8 mouse cellular contexts compared by ENCODE assay signal in the genomic region with DNA sequence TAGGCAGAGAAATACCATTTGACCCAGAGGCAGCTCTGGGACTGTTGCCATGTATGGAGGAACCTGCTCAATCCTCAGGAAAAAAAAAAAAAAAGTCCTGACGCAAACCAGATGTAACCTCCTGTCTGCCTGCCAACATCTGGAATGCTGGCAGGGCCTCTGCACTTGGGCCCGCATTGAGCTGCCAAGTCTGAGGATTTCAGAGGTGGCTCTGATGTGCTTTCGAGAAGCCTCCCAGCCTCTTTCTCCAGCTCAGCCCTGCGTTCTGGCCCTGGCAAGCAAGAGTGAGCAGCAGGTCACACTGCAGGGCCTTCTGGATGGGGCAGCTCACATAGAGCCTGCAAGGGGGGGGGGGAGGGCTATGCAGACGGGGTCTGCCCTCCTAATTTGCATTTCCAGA. TPM values are rescaled to one million over a fixed set of nuclear protein-coding genes. Genes with fewer than 3 reads are reported as not detected.
A peak's percentile ranks its signal among the peaks of the same experiment; 100 is the strongest.
DNase-seq lines count a peak whose midpoint lies in the region; ATAC-seq and TF ChIP-seq lines count a peak whose summit lies in the region.

No protein-coding gene starts in this region.

- DNase-seq in cerebellum, postnatal 10 days, result peak; percentile 83 to 89
- no peak for DNase-seq in cerebellum, adult 11-12 months
- peak; percentile 87 for DNase-seq in embryonic facial prominence, embryonic 11.5 days (ENCODE audit: low spot score)
- DNase-seq in heart, postnatal 0 days (ENCODE audit: low spot score), result peak; percentile 92
- DNase-seq in kidney, postnatal 25 days, result peak; percentile 82 to 89
- DNase-seq in ovary, postnatal 36 days (ENCODE audit: low spot score), result peak; percentile 61

- H3K9me3 ChIP-seq in embryonic facial prominence, embryonic 11.5 days (replicated peaks; ENCODE audit: control insufficient read depth, low read length), result no peaks in the 10 kb centered on the region
- H3K9me3 ChIP-seq in heart, postnatal 0 days (replicated peaks; ENCODE audit: control insufficient read depth, low read length), result no peaks in the 10 kb centered on the region
- H3K9me3 ChIP-seq in forebrain, embryonic 13.5 days (replicated peaks), result no peaks in the 10 kb centered on the region

- peak; percentile 91 for TF ChIP-seq EP300 in heart, postnatal 0 days (IDR thresholded peaks at IDR 0.05; ENCODE audit: low read depth)

- WGBS in embryonic facial prominence, embryonic 11.5 days, result 23% methylated on average over 5 of the region's 5 CpGs
- WGBS in heart, postnatal 0 days, result 7% methylated on average over 5 of the region's 5 CpGs
- WGBS in forebrain, embryonic 13.5 days, result 63% methylated on average over 5 of the region's 5 CpGs

- H3K27ac ChIP-seq in embryonic facial prominence, embryonic 11.5 days (replicated peaks; ENCODE audit: low read depth, low read length), result peak overlapping the region; percentile 79
- H3K27ac ChIP-seq in heart, postnatal 0 days (ENCODE audit: low read depth), result peak overlapping the region; percentile 87
- no peak overlapping the region; the same call in 1 of the 2 replicates for H3K27ac ChIP-seq in forebrain, embryonic 13.5 days

- peaks cover 37% of the 10 kb centered on the region for H3K36me3 ChIP-seq in embryonic facial prominence, embryonic 11.5 days (replicated peaks; ENCODE audit: control insufficient read depth, insufficient read depth, low read depth, low read length)
- peaks cover 28% of the 10 kb centered on the region for H3K36me3 ChIP-seq in heart, postnatal 0 days (replicated peaks; ENCODE audit: control insufficient read depth, insufficient read depth, low read length)
- H3K36me3 ChIP-seq in forebrain, embryonic 13.5 days (ENCODE audit: poor library complexity, severe bottlenecking), result peaks cover 39% of the 10 kb centered on the region

- H3K9ac ChIP-seq in embryonic facial prominence, embryonic 11.5 days (replicated peaks; ENCODE audit: low read length), result peak overlapping the region; percentile 25; the same call in 1 of the 2 replicates
- H3K9ac ChIP-seq in heart, postnatal 0 days (replicated peaks; ENCODE audit: low read depth, low read length), result peak overlapping the region; percentile 29; the same call in 1 of the 2 replicates
- H3K9ac ChIP-seq in forebrain, embryonic 13.5 days, result no peak overlapping the region

- no peak for ATAC-seq in embryonic facial prominence, embryonic 11.5 days (replicated peaks; ENCODE audit: insufficient number of reproducible peaks, low FRiP score, low TSS enrichment, low read depth)
- peak; percentile 92 for ATAC-seq in heart, postnatal 0 days (ENCODE audit: insufficient read depth, low read depth)
- no peak for ATAC-seq in erythroid progenitor cell, adult 5-6 weeks (replicated peaks; ENCODE audit: low FRiP score, poor library complexity, severe bottlenecking)
- no peak for ATAC-seq in forebrain, embryonic 13.5 days

- no peaks in the 10 kb centered on the region for H3K27me3 ChIP-seq in embryonic facial prominence, embryonic 11.5 days (ENCODE audit: control insufficient read depth, insufficient read depth, low read length)
- no peaks in the 10 kb centered on the region for H3K27me3 ChIP-seq in heart, postnatal 0 days (ENCODE audit: control insufficient read depth, insufficient read depth, low read length)
- no peaks in the 10 kb centered on the region for H3K27me3 ChIP-seq in forebrain, embryonic 13.5 days

- H3K4me3 ChIP-seq in embryonic facial prominence, embryonic 11.5 days (ENCODE audit: low read depth, low read length), result peak overlapping the region; percentile 3; the same call in 1 of the 2 replicates
- H3K4me3 ChIP-seq in heart, postnatal 0 days (ENCODE audit: low read depth, low read length), result no peak overlapping the region
- H3K4me3 ChIP-seq in forebrain, embryonic 13.5 days, result no peak overlapping the region

- H3K4me2 ChIP-seq in embryonic facial prominence, embryonic 11.5 days (ENCODE audit: low read depth, low read length), result peak overlapping the region; percentile 24; the same call in 1 of the 2 replicates
- H3K4me2 ChIP-seq in heart, postnatal 0 days (ENCODE audit: low read depth, low read length), result no peak overlapping the region
- H3K4me2 ChIP-seq in forebrain, embryonic 13.5 days, result no peak overlapping the region

- no peak for TF ChIP-seq CTCF in heart, postnatal 0 days (IDR thresholded peaks at IDR 0.05; ENCODE audit: low read depth)

- peaks cover 8% of the 10 kb centered on the region for H3K4me1 ChIP-seq in embryonic facial prominence, embryonic 11.5 days (ENCODE audit: control insufficient read depth, insufficient read depth, low read length)
- H3K4me1 ChIP-seq in heart, postnatal 0 days (ENCODE audit: control insufficient read depth, insufficient read depth), result peaks cover 39% of the 10 kb centered on the region
- H3K4me1 ChIP-seq in forebrain, embryonic 13.5 days, result peaks cover 20% of the 10 kb centered on the region

RNA-seq across cellular contexts. Expression of a gene that starts 6.1 kb away (rescaled TPM):
- 477 and 548 TPM in 2 replicates for polyA plus RNA-seq in embryonic facial prominence, embryonic 11.5 days (2014; fragmentation: Nextera tagmentation; extraction: Ambion mirVana)
- 221 and 277 TPM in 2 replicates for total RNA-seq in heart, postnatal 0 days (2014; rRNA removed; ENCODE audit: low replicate concordance)
- polyA plus RNA-seq in heart, postnatal 0 days (2015; fragmentation: Nextera tagmentation; extraction: Ambion mirVana), result 186 and 201 TPM in 2 replicates
- total RNA-seq in erythroid progenitor cell, adult 5-6 weeks (2015; ENCODE audit: low replicate concordance), result 12.2 and 25.2 TPM in 2 replicates
- total RNA-seq in erythroid progenitor cell, adult 5-6 weeks (2017; ENCODE audit: low replicate concordance), result 5.8 and 8.1 TPM in 2 replicates
- polyA plus RNA-seq in forebrain, embryonic 13.5 days (2015; fragmentation: Nextera tagmentation; extraction: Ambion mirVana), result 131 TPM in 2 replicates

RNA-seq across cellular contexts. Expression of a gene that starts 23.1 kb away (rescaled TPM):
- polyA plus RNA-seq in embryonic facial prominence, embryonic 11.5 days (2014; fragmentation: Nextera tagmentation; extraction: Ambion mirVana), result 397 and 439 TPM in 2 replicates
- total RNA-seq in heart, postnatal 0 days (2014; rRNA removed; ENCODE audit: low replicate concordance), result 52.9 and 91.1 TPM in 2 replicates
- polyA plus RNA-seq in heart, postnatal 0 days (2015; fragmentation: Nextera tagmentation; extraction: Ambion mirVana), result 38.2 and 38.9 TPM in 2 replicates
- 1,106 and 1,185 TPM in 2 replicates for total RNA-seq in erythroid progenitor cell, adult 5-6 weeks (2015; ENCODE audit: low replicate concordance)
- total RNA-seq in erythroid progenitor cell, adult 5-6 weeks (2017; ENCODE audit: low replicate concordance), result 1,820 and 2,303 TPM in 2 replicates
- 276 and 284 TPM in 2 replicates for polyA plus RNA-seq in forebrain, embryonic 13.5 days (2015; fragmentation: Nextera tagmentation; extraction: Ambion mirVana)

RNA-seq across cellular contexts. Expression of a gene that starts 42.0 kb away (rescaled TPM):
- polyA plus RNA-seq in embryonic facial prominence, embryonic 11.5 days (2014; fragmentation: Nextera tagmentation; extraction: Ambion mirVana), result 0.22 and 0.86 TPM in 2 replicates
- total RNA-seq in heart, postnatal 0 days (2014; rRNA removed; ENCODE audit: low replicate concordance), result 0.69 TPM in 1 of 2 replicates, not detected in the other
- 0.05 and 0.12 TPM in 2 replicates for polyA plus RNA-seq in heart, postnatal 0 days (2015; fragmentation: Nextera tagmentation; extraction: Ambion mirVana)
- not detected in 2 replicates for total RNA-seq in erythroid progenitor cell, adult 5-6 weeks (2015; ENCODE audit: low replicate concordance)
- total RNA-seq in erythroid progenitor cell, adult 5-6 weeks (2017; ENCODE audit: low replicate concordance), result 2.6 and 3.1 TPM in 2 replicates
- not detected in 2 replicates for polyA plus RNA-seq in forebrain, embryonic 13.5 days (2015; fragmentation: Nextera tagmentation; extraction: Ambion mirVana)
